Mouse (Mus musculus): ENCODE data around the gene Keg1. TPM values are rescaled to one million over a fixed set of nuclear protein-coding genes. Genes with fewer than 3 reads are reported as not detected.
A peak's percentile ranks its signal among the peaks of the same experiment; 100 is the strongest.

Keg1 gene
- polyA plus RNA-seq, 1 experiment from 2014 or later, result not detected

DNA sequence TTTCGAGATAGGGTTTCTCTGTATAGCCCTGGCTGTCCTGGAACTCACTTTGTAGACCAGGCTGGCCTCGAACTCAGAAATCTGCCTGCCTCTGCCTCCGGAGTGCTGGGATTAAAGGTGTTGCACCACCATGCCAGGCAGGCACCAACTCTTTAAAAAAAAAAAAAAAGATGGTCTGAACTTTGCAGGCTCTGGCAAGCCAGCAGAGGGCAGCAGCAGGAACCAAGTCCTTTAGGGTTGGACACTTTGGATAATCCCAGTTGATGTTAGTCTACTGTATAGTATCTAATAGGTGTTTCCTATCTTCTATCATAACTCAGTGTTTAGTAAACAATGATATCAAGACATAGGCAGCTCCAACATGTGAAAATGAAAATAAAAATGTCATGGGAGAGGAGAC is 26.7 kb downstream of the Keg1 start:
- no peak overlapping the region for H3K4me3 ChIP-seq (ENCODE audit: low read depth, low read length)
- H3K4me2 ChIP-seq, result no peak overlapping the region
- TF ChIP-seq CTCF (IDR thresholded peaks at IDR 0.05; ENCODE audit: low read depth), result no peak
- H3K4me1 ChIP-seq (ENCODE audit: insufficient read depth), result no peaks in the 10 kb centered on the region
- WGBS, result 68% methylated on average over 2 of the region's 3 CpGs
- no peak overlapping the region for H3K9ac ChIP-seq
- H3K36me3 ChIP-seq (ENCODE audit: insufficient read depth), result no peaks in the 10 kb centered on the region
- H3K27me3 ChIP-seq (ENCODE audit: insufficient read depth, low read length), result no peaks in the 10 kb centered on the region
- ATAC-seq (ENCODE audit: insufficient read depth), result no peak
- DNase-seq, result peak; percentile 14
- no peaks in the 10 kb centered on the region for H3K9me3 ChIP-seq (ENCODE audit: low read depth, low read length)
- H3K27ac ChIP-seq (ENCODE audit: low read depth), result no peak overlapping the region

DNA sequence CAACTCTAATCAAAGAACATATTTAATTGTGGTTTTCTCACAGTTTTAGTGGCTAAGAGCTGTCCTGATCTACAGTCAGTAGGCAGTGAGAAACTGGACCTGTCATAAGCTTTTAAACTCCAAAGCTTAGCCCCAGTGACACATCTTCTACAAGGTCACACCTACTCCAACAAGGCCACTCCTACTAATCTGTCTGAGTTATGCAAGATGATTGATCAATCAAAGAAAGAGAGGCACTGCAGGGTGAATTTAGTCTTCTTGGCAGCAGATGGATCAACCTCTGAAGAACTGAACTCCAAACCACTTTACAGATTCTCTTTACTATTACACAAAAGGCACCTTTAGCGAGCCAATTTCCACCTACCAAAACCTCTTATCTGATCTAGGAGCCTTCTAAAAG is 30.3 kb downstream of the Keg1 start:
- DNase-seq, result no peak
- no peak overlapping the region for H3K9ac ChIP-seq
- no peaks in the 10 kb centered on the region for H3K4me1 ChIP-seq (ENCODE audit: insufficient read depth)
- WGBS, result 66% methylated on average over 1 of the region's 1 CpGs
- no peaks in the 10 kb centered on the region for H3K36me3 ChIP-seq (ENCODE audit: insufficient read depth)
- no peak overlapping the region for H3K27ac ChIP-seq (ENCODE audit: low read depth)
- no peaks in the 10 kb centered on the region for H3K9me3 ChIP-seq (ENCODE audit: low read depth, low read length)
- H3K4me3 ChIP-seq (ENCODE audit: low read depth, low read length), result no peak overlapping the region
- no peaks in the 10 kb centered on the region for H3K27me3 ChIP-seq (ENCODE audit: insufficient read depth, low read length)
- ATAC-seq (ENCODE audit: insufficient read depth), result no peak
- no peak for TF ChIP-seq CTCF (IDR thresholded peaks at IDR 0.05; ENCODE audit: low read depth)
- H3K4me2 ChIP-seq, result no peak overlapping the region

DNA sequence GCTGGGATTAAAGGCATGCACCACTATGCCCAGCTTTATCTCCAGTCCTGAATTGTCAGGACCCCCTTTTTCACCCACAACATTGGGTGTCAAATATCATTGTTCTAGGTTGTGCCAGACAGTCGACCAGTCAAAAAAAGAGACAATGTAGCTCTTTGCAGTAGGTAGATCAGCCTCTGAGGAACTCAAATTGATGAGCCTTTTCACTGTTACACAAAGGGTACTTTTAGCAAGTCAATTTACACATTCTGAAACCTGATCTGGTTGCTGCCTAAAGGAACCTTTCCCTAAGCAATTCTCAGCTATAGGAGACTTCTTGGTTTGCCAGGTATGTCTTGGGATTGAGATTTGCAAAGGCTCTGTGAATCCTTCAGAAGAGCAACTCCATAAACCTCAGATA is 35.5 kb downstream of the Keg1 start:
- no peak overlapping the region for H3K9ac ChIP-seq
- 55% methylated on average over 1 of the region's 1 CpGs for WGBS
- no peaks in the 10 kb centered on the region for H3K9me3 ChIP-seq (ENCODE audit: low read depth, low read length)
- no peaks in the 10 kb centered on the region for H3K27me3 ChIP-seq (ENCODE audit: insufficient read depth, low read length)
- H3K4me1 ChIP-seq (ENCODE audit: insufficient read depth), result no peaks in the 10 kb centered on the region
- ATAC-seq (ENCODE audit: insufficient read depth) (no peak), DNase-seq (no peak)
- no peaks in the 10 kb centered on the region for H3K36me3 ChIP-seq (ENCODE audit: insufficient read depth)
- H3K27ac ChIP-seq (ENCODE audit: low read depth), result no peak overlapping the region
- no peak overlapping the region for H3K4me2 ChIP-seq
- H3K4me3 ChIP-seq (ENCODE audit: low read depth, low read length), result no peak overlapping the region
- TF ChIP-seq CTCF (IDR thresholded peaks at IDR 0.05; ENCODE audit: low read depth), result no peak

DNA sequence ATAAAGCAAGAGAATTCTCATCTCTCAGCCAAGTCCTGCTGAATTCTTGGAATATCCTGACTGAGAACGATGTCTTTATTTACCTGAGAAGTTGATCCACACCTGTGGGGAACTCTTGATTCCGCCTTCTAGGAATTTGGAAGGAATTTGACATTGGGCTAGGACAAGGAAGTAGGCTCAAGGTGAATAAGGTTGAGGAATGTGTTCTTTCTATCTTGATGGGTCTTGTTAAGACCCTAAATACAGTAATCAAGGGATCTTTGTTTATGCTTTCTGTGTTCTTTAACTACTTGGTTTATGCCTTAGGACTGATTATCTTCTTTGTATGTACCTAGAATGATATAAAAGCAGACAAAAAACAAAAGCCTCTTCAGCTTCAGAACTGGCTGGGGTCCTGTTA is 36.4 kb downstream of the Keg1 start:
- no peaks in the 10 kb centered on the region for H3K36me3 ChIP-seq (ENCODE audit: insufficient read depth)
- no peaks in the 10 kb centered on the region for H3K27me3 ChIP-seq (ENCODE audit: insufficient read depth, low read length)
- H3K4me2 ChIP-seq, result no peak overlapping the region
- 61% methylated on average over 2 of the region's 2 CpGs for WGBS
- no peak overlapping the region for H3K4me3 ChIP-seq (ENCODE audit: low read depth, low read length)
- H3K9ac ChIP-seq, result no peak overlapping the region
- DNase-seq (no peak), ATAC-seq (ENCODE audit: insufficient read depth) (no peak)
- H3K27ac ChIP-seq (ENCODE audit: low read depth), result no peak overlapping the region
- H3K9me3 ChIP-seq (ENCODE audit: low read depth, low read length), result no peaks in the 10 kb centered on the region
- TF ChIP-seq CTCF (IDR thresholded peaks at IDR 0.05; ENCODE audit: low read depth), result no peak
- no peaks in the 10 kb centered on the region for H3K4me1 ChIP-seq (ENCODE audit: insufficient read depth)

DNA sequence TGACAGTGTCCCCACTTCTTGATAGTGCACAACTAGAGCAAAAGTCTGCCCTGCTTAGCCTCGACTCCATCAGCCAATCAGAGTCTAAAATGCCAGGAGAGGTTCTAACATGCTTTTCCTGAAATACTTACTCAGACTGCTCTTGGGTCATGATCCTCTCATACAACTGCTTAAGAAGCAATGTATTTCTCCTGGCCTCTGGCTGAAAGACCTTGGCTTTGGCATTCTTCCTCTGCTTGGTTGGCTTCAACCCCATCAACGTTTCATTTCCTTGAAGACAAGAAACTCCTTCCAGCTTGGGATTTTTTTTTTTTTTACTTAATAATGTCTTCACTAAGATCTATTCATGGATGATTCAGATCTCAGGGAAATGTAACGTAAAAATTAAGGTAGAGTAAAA is 60.7 kb downstream of the Keg1 start:
- no peak overlapping the region for H3K27ac ChIP-seq (ENCODE audit: low read depth)
- WGBS, result 69% methylated on average over 3 of the region's 3 CpGs
- no peak for ATAC-seq (ENCODE audit: insufficient read depth)
- H3K27me3 ChIP-seq (ENCODE audit: insufficient read depth, low read length), result no peaks in the 10 kb centered on the region
- no peak overlapping the region for H3K4me2 ChIP-seq
- H3K4me3 ChIP-seq (ENCODE audit: low read depth, low read length), result no peak overlapping the region
- no peaks in the 10 kb centered on the region for H3K9me3 ChIP-seq (ENCODE audit: low read depth, low read length)
- no peaks in the 10 kb centered on the region for H3K36me3 ChIP-seq (ENCODE audit: insufficient read depth)
- TF ChIP-seq CTCF (IDR thresholded peaks at IDR 0.05; ENCODE audit: low read depth), result no peak
- H3K9ac ChIP-seq, result no peak overlapping the region
- no peaks in the 10 kb centered on the region for H3K4me1 ChIP-seq (ENCODE audit: insufficient read depth)
- DNase-seq, result no peak

DNA sequence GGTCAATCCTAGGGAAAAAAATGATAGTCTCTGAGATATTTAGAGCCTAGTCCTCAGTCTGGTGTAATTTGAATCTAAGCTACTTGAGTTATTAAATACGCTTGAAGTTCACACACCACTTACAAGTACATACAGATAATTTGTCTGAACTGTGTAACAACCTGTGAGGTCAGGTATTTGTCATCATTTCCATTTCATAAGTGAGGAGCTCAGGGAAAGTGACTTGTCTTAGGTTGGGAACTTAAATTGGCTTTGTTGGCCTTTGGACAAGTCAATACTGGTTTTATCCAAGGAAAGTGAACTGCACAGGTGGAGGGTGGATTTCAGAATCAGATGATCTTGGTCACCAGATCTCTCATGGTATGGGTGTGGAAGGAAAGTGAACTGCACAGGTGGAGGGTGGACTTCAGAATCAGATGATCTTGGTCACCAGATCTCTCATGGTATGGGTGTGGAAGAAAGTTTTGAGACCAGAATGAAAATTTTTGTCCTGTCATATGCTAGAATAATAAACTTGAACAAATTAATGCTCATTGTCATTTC is 63.4 kb downstream of the Keg1 start:
- 76% methylated on average over 1 of the region's 1 CpGs for WGBS
- Histone ChIP-seq H3K36me3 (ENCODE audit: insufficient read depth) (peaks cover 22% of the 10 kb centered on the region), H3K27ac (ENCODE audit: low read depth) (no peak overlapping the region), H3K9me3 (ENCODE audit: low read depth, low read length) (no peaks in the 10 kb centered on the region), H3K9ac (no peak overlapping the region), H3K4me2 (no peak overlapping the region), H3K27me3 (ENCODE audit: insufficient read depth, low read length) (no peaks in the 10 kb centered on the region), H3K4me1 (ENCODE audit: insufficient read depth) (no peaks in the 10 kb centered on the region), H3K4me3 (ENCODE audit: low read depth, low read length) (no peak overlapping the region)
- TF ChIP-seq CTCF (IDR thresholded peaks at IDR 0.05; ENCODE audit: low read depth), result no peak
- DNase-seq, result no peak
- ATAC-seq (ENCODE audit: insufficient read depth), result no peak

DNA sequence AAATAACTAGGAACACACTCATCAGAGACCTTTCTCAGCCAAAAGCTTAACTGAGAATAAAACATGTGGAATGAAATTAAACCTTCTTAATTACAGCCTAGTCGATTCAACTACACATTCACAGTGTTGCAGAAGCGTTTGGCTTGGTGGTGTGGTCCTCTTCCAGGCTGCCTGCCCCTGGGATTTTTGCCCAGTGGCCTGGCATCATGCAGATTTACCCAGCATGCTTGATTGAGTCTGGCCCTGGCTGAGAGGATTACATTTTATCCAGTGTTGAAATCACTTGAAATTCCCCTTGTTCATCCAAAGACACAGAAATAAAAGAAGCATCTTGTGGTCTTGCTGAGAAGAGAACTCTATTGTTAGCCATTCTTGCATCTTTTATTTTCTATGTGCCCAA is 64.1 kb downstream of the Keg1 start:
- DNase-seq (no peak), ATAC-seq (ENCODE audit: insufficient read depth) (no peak)
- H3K4me1 ChIP-seq (ENCODE audit: insufficient read depth), result no peaks in the 10 kb centered on the region
- H3K9ac ChIP-seq, result no peak overlapping the region
- H3K36me3 ChIP-seq (ENCODE audit: insufficient read depth), result peaks cover 27% of the 10 kb centered on the region
- H3K27me3 ChIP-seq (ENCODE audit: insufficient read depth, low read length), result no peaks in the 10 kb centered on the region
- H3K4me3 ChIP-seq (ENCODE audit: low read depth, low read length), result no peak overlapping the region
- H3K4me2 ChIP-seq, result no peak overlapping the region
- WGBS, result 82% methylated on average over 2 of the region's 2 CpGs
- no peak for TF ChIP-seq CTCF (IDR thresholded peaks at IDR 0.05; ENCODE audit: low read depth)
- no peak overlapping the region for H3K27ac ChIP-seq (ENCODE audit: low read depth)
- H3K9me3 ChIP-seq (ENCODE audit: low read depth, low read length), result no peaks in the 10 kb centered on the region

All from lung, embryonic 14.5 days (tissue).